Mouse (Mus musculus): ENCODE data around the gene 9430015G10Rik. TPM values are rescaled to one million over a fixed set of nuclear protein-coding genes. Genes with fewer than 3 reads are reported as not detected.

The 9430015G10Rik gene
- 1 to 10 TPM; 2.0 to 3.0 TPM for total RNA-seq (2021)
- long read RNA-seq, experiment 1, partial matches to known transcripts, result 0 of 4 reads
- long read RNA-seq, experiment 1, other reads (novel, unspliced or antisense), result 2 of 4 reads
- long read RNA-seq, experiment 2, partial matches to known transcripts, result 0 of 1 reads
- long read RNA-seq, experiment 2, other reads (novel, unspliced or antisense), result 0 of 1 reads

GRCm38 (mm10) chr4:156109570-156110331 lies at the start of gene 9430015G10Rik:
Gene 9430015G10Rik, plus strand, starts transcription at chr4:156109982.
- peak; percentile 97 to 99 for DNase-seq

DNA sequence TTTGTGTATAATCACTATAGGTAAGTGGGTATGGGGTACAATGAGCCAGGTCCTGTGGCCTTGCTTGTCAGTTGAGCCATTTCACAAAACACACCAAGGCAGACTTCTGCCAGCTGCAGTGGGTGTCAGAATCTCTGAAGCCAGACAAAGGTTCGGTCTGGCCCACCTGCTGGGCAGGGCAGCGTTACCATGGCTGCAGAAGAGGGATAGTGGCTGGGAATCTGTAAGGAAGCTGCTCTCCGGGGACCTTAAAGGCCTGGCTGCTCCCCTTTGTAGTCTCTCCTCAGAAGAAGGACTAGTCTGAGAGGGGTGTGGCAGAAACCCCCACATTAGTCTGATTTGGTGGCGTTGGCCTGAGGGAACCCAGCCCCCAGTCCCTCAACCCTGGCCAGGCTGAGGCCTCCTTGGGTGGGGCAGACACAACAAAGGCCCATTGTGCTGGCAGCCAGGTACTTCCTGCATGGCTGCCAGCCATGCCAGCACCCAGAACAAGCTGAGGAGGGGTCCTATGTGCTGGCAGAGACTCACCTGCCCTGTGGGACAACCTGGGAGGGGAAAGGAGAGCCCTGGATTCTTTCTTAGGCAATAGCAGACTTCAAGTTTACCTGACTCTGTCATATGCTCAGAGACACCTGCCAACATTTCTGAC lies 45.8 kb upstream of the 9430015G10Rik start:
- DNase-seq, result no peak

GRCm38 (mm10) chr4:156064510-156064897 lies 45.3 kb upstream of the 9430015G10Rik start:
- peak; percentile 34 to 46 for DNase-seq

- DNase-seq, result no peak
Observed at GRCm38 (mm10) chr4:156065156-156065894, 44.5 kb upstream of the 9430015G10Rik start.

GRCm38 (mm10) chr4:156067256-156067949 lies 42.4 kb upstream of the 9430015G10Rik start:
- no peak for DNase-seq

- DNase-seq, result no peak
Observed at GRCm38 (mm10) chr4:156069701-156070100, 40.1 kb upstream of the 9430015G10Rik start.

- DNase-seq, result no peak
Observed at GRCm38 (mm10) chr4:156070276-156070675, 39.5 kb upstream of the 9430015G10Rik start.

DNA sequence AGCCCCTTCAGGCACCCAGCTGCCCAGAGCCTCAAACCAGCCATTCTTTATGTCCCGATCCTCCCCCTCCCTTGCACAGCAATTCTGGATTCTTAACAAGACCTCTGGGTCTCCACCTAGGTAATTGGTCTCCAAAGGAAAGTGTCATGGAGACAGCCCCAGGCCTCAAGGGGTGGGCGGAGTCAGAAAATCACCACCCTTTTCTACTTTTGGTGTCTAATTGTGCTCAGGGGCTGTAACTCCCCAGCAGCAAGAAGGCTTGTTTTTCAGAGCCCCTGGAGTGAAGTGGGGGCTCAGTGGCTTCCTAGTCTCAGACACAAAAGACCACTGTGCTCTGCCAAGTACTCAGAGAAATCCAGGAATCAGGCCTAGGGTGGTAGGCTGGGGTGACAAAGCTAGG lies 39.1 kb upstream of the 9430015G10Rik start:
- no peak for DNase-seq

- no peak for DNase-seq
Observed at GRCm38 (mm10) chr4:156076911-156077382, 32.8 kb upstream of the 9430015G10Rik start.

DNA sequence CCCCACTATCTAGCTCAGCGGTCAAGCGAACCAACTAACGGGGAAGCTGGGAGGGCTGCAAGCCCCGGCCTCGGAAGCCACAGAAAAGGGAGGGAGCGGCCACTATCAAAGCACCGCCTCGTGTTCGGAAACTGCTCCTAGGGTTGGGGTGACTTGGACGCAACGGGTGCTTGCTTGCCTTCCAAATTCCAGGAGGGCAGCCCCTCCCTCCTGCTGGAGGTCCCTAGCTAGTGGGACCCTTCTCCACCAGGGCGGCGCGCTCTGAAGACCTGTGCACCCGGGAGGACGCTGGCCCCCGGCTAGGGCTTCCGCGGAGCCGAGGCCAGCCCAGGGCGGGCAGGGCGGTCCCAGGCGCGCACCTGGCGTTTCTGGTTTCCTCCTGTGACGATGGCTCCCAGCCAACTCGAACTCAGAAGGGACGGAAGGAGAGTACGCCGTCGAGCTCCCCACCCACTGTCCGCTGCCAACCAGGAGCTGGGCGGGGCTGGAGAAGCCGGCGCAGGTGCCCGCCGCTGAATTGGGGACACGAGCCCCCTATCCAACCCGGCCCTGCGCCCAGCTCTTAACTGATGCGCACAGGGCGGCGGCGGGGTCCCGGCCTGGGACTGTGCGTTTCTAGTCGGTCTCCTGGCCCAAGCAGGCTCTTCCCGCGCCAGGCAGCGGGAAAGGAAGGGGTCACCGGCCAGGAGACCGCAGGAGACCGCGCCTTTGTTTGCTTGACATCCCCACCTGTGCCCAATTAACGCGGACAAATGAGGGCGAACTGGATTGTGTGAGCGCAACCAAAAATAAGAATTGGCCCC lies 32.1 kb upstream of the 9430015G10Rik start:
- peak; percentile 22 to 26 for DNase-seq

DNA sequence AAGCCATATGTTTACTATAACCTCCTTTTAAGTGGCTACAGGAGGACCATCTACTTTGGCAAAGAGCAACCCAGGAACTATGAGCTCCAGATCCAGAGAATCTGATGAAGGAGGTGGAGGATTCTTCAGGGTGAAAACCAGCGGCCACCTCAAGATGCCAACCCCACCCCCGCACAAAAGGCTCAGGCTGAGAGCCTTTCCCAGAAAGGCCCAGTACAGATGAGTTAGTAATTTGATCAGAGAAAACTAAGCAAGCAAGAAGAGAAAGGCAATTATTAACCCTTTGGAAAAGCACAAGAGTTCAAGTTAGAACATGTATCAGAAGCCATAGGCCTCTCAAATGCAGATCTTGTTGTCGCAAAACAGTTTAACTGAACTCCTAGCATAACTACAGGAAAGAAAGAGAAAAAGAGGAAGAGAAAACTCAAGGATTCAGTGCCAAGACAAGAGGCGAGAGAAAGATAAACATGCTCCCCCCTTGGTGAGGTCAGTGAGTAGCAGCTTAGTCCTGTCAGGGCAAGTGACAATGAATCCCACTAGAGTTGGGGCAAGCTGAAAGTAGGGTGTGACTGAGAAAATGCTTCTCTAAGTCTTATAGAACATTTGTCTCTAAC lies 27.1 kb upstream of the 9430015G10Rik start:
- DNase-seq, result no peak

GRCm38 (mm10) chr4:156083348-156083747 lies 26.4 kb upstream of the 9430015G10Rik start:
- DNase-seq, result no peak

- no peak for DNase-seq
Observed at GRCm38 (mm10) chr4:156084096-156084879, 25.5 kb upstream of the 9430015G10Rik start.

GRCm38 (mm10) chr4:156085256-156085655 lies 24.5 kb upstream of the 9430015G10Rik start:
- DNase-seq, result no peak

- no peak for DNase-seq
Observed at GRCm38 (mm10) chr4:156087398-156088087, 22.2 kb upstream of the 9430015G10Rik start.

GRCm38 (mm10) chr4:156091236-156091635 lies 18.5 kb upstream of the 9430015G10Rik start:
- no peak for DNase-seq

DNA sequence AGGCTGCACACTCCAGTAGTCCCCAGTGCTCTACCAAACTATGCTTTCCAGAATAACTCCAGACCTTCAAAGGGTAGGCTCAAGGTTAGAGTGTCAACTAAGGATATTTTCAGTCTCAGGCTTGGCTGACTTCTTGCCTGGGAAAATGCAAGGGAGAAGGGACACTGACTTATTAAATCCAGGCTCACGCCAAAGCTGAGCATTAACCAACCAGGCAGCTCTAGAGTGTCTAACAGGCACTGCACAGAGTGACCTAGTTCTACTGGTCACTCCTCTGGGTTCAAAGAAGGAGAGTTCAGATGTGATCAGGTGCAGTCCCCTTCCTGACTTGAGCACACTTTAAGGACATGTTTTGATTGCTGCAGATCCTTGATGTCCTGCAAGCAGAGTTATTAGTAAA lies 17.0 kb upstream of the 9430015G10Rik start:
- no peak for DNase-seq

DNA sequence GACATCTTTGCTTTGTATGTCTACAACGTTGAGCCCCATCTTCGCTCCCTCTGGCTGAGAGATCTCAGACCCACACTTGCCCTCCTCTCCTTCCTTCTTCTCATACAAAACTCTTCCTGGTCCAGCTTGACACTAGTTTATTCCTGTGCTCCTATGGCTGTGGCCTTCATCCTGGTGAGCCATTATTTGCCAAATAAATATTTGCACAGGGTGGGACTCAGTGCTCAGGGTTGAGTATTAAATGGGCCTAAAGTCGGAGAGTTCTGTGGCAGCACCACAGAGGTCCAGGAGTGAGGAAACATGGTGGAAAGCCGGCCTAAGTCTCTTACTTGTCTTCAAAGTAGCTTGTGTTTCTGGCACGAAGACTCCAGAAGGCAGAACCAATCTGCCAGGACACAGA lies 16.0 kb upstream of the 9430015G10Rik start:
- no peak for DNase-seq

- no peak for DNase-seq
Observed at GRCm38 (mm10) chr4:156096191-156096590, 13.6 kb upstream of the 9430015G10Rik start.
